Mouse (Mus musculus) CH12.LX (cell line): ENCODE measurements at regions not wholly inside any gene's neighbourhood (a gene's known extent, or its start where the extent isn't known, plus 50 kb on each side); places are given as distances from the start of the nearest gene placed in this dataset.

ENCODE experiments used
- CTCF ChIP-seq, 2 experiments: IDR thresholded peaks in 1 of 2; conservative IDR thresholded peaks in 1 of 2; 2 replicates each; pipeline ENCODE4 v1.5.1; 2011 to 2012; ENCODE audit warnings: low read depth in 2 of 2, low read length in 2 of 2, improper control_type of control experiment in 1 of 2, inconsistent platforms in 1 of 2, mild to moderate bottlenecking in 1 of 2, moderate library complexity in 1 of 2
- E2F4 ChIP-seq: IDR thresholded peaks from 2 replicates; pipeline ENCODE4 v1.6.1; 2011; ENCODE audit warnings: low read depth, low read length, improper control_type of control experiment; ENCODE audit not compliant: insufficient replicate concordance
- EP300 ChIP-seq: IDR thresholded peaks from 2 replicates; pipeline ENCODE4 v1.6.1; 2011; ENCODE audit warnings: low read length, improper control_type of control experiment
- MAZ ChIP-seq: IDR thresholded peaks from 2 replicates; pipeline ENCODE4 v1.6.1; 2012; ENCODE audit warnings: low read depth, mild to moderate bottlenecking, inconsistent platforms, low read length, improper control_type of control experiment, moderate library complexity
- POLR2A ChIP-seq: IDR thresholded peaks from 2 replicates; pipeline ENCODE4 v1.6.1; 2011; ENCODE audit warnings: low read depth, mild to moderate bottlenecking, improper control_type of control experiment, low read length
- RAD21 ChIP-seq: IDR thresholded peaks from 2 replicates; pipeline ENCODE4 v1.6.1; 2011; ENCODE audit warnings: low read depth, mild to moderate bottlenecking, low read length, improper control_type of control experiment, moderate library complexity
- SIN3A ChIP-seq: IDR thresholded peaks from 2 replicates; pipeline ENCODE4 v1.6.1; 2012; ENCODE audit warnings: low read length, improper control_type of control experiment, inconsistent platforms
- SMC3 ChIP-seq: IDR thresholded peaks from 2 replicates; pipeline ENCODE4 v1.6.1; 2011; ENCODE audit warnings: low read depth, low read length, improper control_type of control experiment
- USF1 ChIP-seq: IDR thresholded peaks from 2 replicates; pipeline ENCODE4 v1.6.1; 2014; ENCODE audit warnings: low read depth, mild to moderate bottlenecking, inconsistent platforms, low read length, improper control_type of control experiment
- ZKSCAN1 ChIP-seq: IDR thresholded peaks from 2 replicates; pipeline ENCODE4 v1.6.1; 2012; ENCODE audit warnings: low read depth, inconsistent platforms, low read length, improper control_type of control experiment, borderline replicate concordance
- ZNF384 ChIP-seq: IDR thresholded peaks from 2 replicates; pipeline ENCODE4 v1.6.1; 2012; ENCODE audit warnings: low read depth, low read length, improper control_type of control experiment, inconsistent platforms

DNA sequence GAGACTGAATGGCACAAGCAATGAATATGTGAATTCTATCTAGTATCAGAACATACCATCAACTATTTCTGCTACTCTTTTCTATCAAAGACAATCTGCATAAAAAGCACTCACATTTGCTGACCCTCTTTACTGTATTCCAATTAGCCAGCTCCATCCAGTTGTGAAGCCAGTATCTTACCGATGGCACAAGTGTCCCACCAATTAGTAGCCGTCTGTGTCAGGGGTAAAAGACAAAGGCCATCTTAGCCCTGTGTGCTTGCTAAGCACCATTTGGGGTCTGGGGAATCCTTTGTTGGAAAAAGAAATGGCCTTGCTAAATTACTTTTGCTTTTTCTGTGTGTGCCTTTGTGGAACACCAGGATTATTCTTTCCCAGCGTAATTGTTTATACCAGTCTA is 1007.5 kb downstream of the Robo2 start:
- no peak for TF ChIP-seq CTCF (conservative IDR thresholded peaks at IDR 0.05 in 1 of 2, IDR thresholded peaks at IDR 0.05 in 1 of 2; ENCODE audit: low read depth in 2 of 2, low read length in 2 of 2)
- TF ChIP-seq E2F4 = no peak
- no peak for TF ChIP-seq RAD21
- no peak for TF ChIP-seq SMC3
- TF ChIP-seq USF1 = no peak
- no peak for TF ChIP-seq MAZ
- no peak for TF ChIP-seq EP300
- no peak for TF ChIP-seq POLR2A
- TF ChIP-seq ZKSCAN1 = no peak
- no peak for TF ChIP-seq ZNF384
- TF ChIP-seq SIN3A = no peak
